20 mouse cellular contexts compared by ENCODE assay signal in the genomic region with DNA sequence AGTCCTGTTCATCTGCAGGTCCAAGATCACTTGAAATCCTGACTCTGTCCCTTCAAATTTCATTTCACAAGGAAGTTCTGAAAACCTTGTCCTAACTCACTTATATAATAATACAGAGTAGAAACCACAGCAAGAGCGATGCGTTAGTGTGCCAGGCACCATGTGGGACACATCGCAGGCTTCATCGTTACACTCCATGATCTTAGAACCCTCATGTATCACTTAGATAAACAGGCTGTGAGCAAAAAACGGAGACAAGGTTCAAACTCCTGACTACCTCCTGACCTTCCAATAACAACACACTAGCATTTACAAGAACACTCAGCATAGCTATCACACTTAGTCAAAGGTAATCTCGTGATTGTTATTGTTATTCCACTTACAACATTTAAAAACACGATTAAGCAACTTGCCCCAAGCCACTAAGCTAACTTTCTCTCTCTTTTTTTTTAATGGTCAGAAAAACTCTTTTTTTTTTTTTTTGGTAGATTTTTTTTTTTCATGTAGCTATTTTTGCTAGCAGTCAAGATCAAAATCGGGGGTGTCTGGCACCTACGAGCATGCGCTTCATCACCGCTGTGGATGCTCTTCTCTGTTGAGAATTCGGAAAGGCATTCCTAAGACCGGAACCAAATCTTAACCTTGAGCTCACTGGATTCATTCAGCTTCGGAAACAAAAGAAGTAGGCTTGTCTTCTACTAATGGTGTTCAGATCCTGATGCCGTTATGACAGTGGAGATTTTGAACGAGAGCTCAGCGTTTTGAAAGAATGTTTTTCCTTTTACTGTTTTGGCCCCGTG.
DNase-seq lines count a peak whose midpoint lies in the region; ATAC-seq and TF ChIP-seq lines count a peak whose summit lies in the region.
"Had no signal": no experiment of that assay in that cellular context is flagged by ENCODE, and none has a peak within 500 bp of the region (broad histone marks: within the 10 kb centered on the region; RNA-seq: fewer than 3 reads in every experiment).

No protein-coding gene starts in this region.

- H3K4me3 ChIP-seq in lung, embryonic 14.5 days (ENCODE audit: low read depth, low read length): no peak overlapping the region
- no peak overlapping the region for H3K4me3 ChIP-seq in lung, adult 2 months (replicated peaks; ENCODE audit: extremely low read depth, low read depth, low read length)
- no peak overlapping the region for H3K4me3 ChIP-seq in left cerebral cortex, adult 2 months
- H3K4me3 ChIP-seq: embryonic facial prominence, embryonic 13.5 days; forebrain, embryonic 13.5 days; heart, adult 2 months; heart, embryonic 12.5 days; hindbrain, embryonic 10.5 days; intestine, embryonic 15.5 days had no signal

- H3K4me2 ChIP-seq in lung, embryonic 14.5 days: no peak overlapping the region
- H3K4me2 ChIP-seq: embryonic facial prominence, embryonic 13.5 days; forebrain, embryonic 13.5 days; heart, embryonic 12.5 days; hindbrain, embryonic 14.5 days; intestine, embryonic 15.5 days had no signal

- DNase-seq in lung, embryonic 14.5 days: peak; percentile 67
- no peak for DNase-seq in lung, adult 2 months
- DNase-seq in lung, postnatal 36 days: peak; percentile 37
- no peak for DNase-seq in lung, postnatal 10 days
- peak; percentile 25 for DNase-seq in ZHBTc4 (ENCODE audit: low read depth, low spot score)
- no peak for DNase-seq in frontal cortex, adult 2 months (ENCODE audit: extremely low spot score in 1 of 2, low spot score in 1 of 2)
- DNase-seq in left cerebral cortex, adult 2 months (ENCODE audit: extremely low spot score in 1 of 2, low spot score in 2 of 2): no peak
- DNase-seq: adrenal gland, postnatal 10 days; cerebellum, adult 11-12 months; cerebellum, adult 9-11 months; cerebellum, postnatal 36 days; forebrain, postnatal 0 days; heart, adult 2 months had no signal

- no peak overlapping the region for H3K9ac ChIP-seq in lung, embryonic 14.5 days
- H3K9ac ChIP-seq: embryonic facial prominence, embryonic 13.5 days; forebrain, embryonic 13.5 days; forebrain, postnatal 0 days; heart, embryonic 12.5 days; hindbrain, embryonic 14.5 days; intestine, embryonic 15.5 days had no signal

- H3K27ac ChIP-seq in lung, embryonic 14.5 days (ENCODE audit: low read depth): no peak overlapping the region
- no peak overlapping the region for H3K27ac ChIP-seq in left cerebral cortex, adult 2 months
- H3K27ac ChIP-seq: embryonic facial prominence, embryonic 13.5 days; forebrain, embryonic 13.5 days; heart, adult 2 months; hindbrain, embryonic 10.5 days; hindbrain, embryonic 14.5 days; intestine, embryonic 15.5 days had no signal

- no peak for TF ChIP-seq CTCF in lung, embryonic 14.5 days (IDR thresholded peaks at IDR 0.05; ENCODE audit: low read depth)
- TF ChIP-seq CTCF in lung, adult 2 months (IDR thresholded peaks at IDR 0.05; ENCODE audit: insufficient read depth, low read length): no peak
- TF ChIP-seq CTCF in left cerebral cortex, adult 2 months (IDR thresholded peaks at IDR 0.05): no peak

- no peaks in the 10 kb centered on the region for H3K27me3 ChIP-seq in lung, embryonic 14.5 days (ENCODE audit: insufficient read depth, low read length)
- H3K27me3 ChIP-seq: CH12.LX; embryonic facial prominence, embryonic 13.5 days; forebrain, embryonic 13.5 days; heart, embryonic 12.5 days; intestine, embryonic 15.5 days had no signal

- WGBS in lung, embryonic 14.5 days: 50% methylated on average over 18 of the region's 18 CpGs
- WGBS in lung, adult 2 months: 73% methylated on average over 18 of the region's 18 CpGs

- H3K4me1 ChIP-seq in lung, embryonic 14.5 days (ENCODE audit: insufficient read depth): no peaks in the 10 kb centered on the region
- no peaks in the 10 kb centered on the region for H3K4me1 ChIP-seq in lung, adult 2 months (ENCODE audit: control insufficient read depth, insufficient read depth, low read length)
- H3K4me1 ChIP-seq: forebrain, embryonic 13.5 days; heart, embryonic 12.5 days; hindbrain, embryonic 10.5 days; intestine, embryonic 15.5 days had no signal

- no peaks in the 10 kb centered on the region for H3K36me3 ChIP-seq in lung, embryonic 14.5 days (ENCODE audit: insufficient read depth)
- H3K36me3 ChIP-seq: embryonic facial prominence, embryonic 13.5 days; heart, embryonic 12.5 days; hindbrain, embryonic 10.5 days; intestine, embryonic 15.5 days had no signal

- peak; percentile 49; the same call in 1 of the 2 replicates for ATAC-seq in lung, embryonic 14.5 days (ENCODE audit: insufficient read depth)
- ATAC-seq: forebrain, embryonic 13.5 days; intestine, embryonic 15.5 days had no signal

- no peaks in the 10 kb centered on the region for H3K9me3 ChIP-seq in lung, embryonic 14.5 days (ENCODE audit: low read depth, low read length)
- H3K9me3 ChIP-seq: embryonic facial prominence, embryonic 13.5 days; forebrain, embryonic 13.5 days; heart, embryonic 12.5 days; hindbrain, embryonic 10.5 days; intestine, embryonic 15.5 days had no signal

- intact Hi-C loops in left cerebral cortex, adult 2 months (cut with DNase I): no loop called here

- no peak for TF ChIP-seq POLR2A in lung, adult 2 months (IDR thresholded peaks at IDR 0.05; ENCODE audit: borderline replicate concordance, extremely low read depth, low read depth, low read length)

Comparison
In these comparisons a context has a peak if more than half of its experiments do, and no peak if none do; other contexts are left out.
1. DNase-seq: peak in lung, embryonic 14.5 days (single experiment), lung, postnatal 36 days (single experiment) and ZHBTc4 (single experiment); none in lung, adult 2 months (single experiment), lung, postnatal 10 days (single experiment), frontal cortex, adult 2 months (0 of 2) and left cerebral cortex, adult 2 months (0 of 2).